Mouse (Mus musculus): ENCODE results near the gene Glrx. TPM values are rescaled to one million over a fixed set of nuclear protein-coding genes. Genes with fewer than 3 reads are reported as not detected.

Gene Glrx
- polyA plus RNA-seq, 1 experiment from 2014 or later, result 30.1 TPM

DNA sequence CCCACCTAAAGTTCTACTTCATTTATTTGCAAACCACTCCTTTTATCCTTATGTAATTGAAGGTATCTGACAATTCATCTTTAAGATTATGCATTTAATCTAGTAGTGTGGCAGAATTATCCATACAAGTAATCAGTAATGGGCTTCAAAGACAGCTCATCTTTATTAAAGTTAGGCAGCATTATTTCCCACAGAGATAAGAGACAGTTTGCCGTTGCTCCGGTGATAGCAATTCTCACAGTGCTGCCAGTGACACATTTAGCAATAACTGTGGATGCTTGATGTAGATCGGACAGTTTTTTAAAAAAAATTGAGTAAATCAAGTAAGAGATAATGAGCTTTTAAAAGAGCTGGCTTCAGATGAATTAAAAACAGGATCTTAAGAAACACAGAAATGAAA is 52.6 kb downstream of the Glrx start:
- H3K9ac ChIP-seq (ENCODE audit: low read depth, low read length), result no peak overlapping the region
- DNase-seq (ENCODE audit: low spot score) (no peak), ATAC-seq (replicated peaks; ENCODE audit: low FRiP score) (no peak)
- H3K4me3 ChIP-seq (ENCODE audit: low read depth, low read length), result no peak overlapping the region
- no peak overlapping the region for H3K27ac ChIP-seq (ENCODE audit: low read depth, low read length)
- H3K27me3 ChIP-seq (replicated peaks; ENCODE audit: control insufficient read depth, insufficient read depth, low read length), result no peaks in the 10 kb centered on the region
- H3K4me1 ChIP-seq (replicated peaks; ENCODE audit: control insufficient read depth, insufficient read depth, low read length), result no peaks in the 10 kb centered on the region
- 67% methylated on average over 3 of the region's 3 CpGs for WGBS
- peaks cover 5% of the 10 kb centered on the region; the same call in 1 of the 2 replicates for H3K36me3 ChIP-seq (ENCODE audit: control insufficient read depth, insufficient read depth, low read length)
- H3K4me2 ChIP-seq, result no peak overlapping the region
- H3K9me3 ChIP-seq (ENCODE audit: control insufficient read depth, low read length), result no peaks in the 10 kb centered on the region

DNA sequence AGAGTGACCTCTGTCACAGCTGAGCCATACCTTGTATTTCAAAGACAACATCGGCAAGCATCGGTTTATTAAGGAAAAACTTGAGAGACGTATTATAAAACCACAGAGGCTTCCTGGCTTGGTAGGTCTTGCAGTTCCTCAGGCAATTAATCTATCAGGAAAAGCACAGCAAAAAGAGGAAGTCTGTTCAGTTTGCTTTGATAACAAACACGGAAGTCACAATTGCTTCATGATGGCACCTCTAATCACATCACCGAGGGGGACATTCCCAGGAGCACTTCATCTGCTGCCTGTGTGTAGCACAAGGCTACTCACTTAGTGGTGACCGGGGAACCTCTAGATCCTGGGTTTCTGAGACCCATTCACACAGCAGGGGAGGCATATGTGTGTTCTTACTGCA is 53.2 kb downstream of the Glrx start:
- no peak overlapping the region for H3K4me2 ChIP-seq
- H3K9me3 ChIP-seq (ENCODE audit: control insufficient read depth, low read length), result no peaks in the 10 kb centered on the region
- H3K27ac ChIP-seq (ENCODE audit: low read depth, low read length), result no peak overlapping the region
- peaks cover 5% of the 10 kb centered on the region; the same call in 1 of the 2 replicates for H3K36me3 ChIP-seq (ENCODE audit: control insufficient read depth, insufficient read depth, low read length)
- DNase-seq (ENCODE audit: low spot score), result no peak
- no peaks in the 10 kb centered on the region for H3K4me1 ChIP-seq (replicated peaks; ENCODE audit: control insufficient read depth, insufficient read depth, low read length)
- H3K27me3 ChIP-seq (replicated peaks; ENCODE audit: control insufficient read depth, insufficient read depth, low read length), result no peaks in the 10 kb centered on the region
- ATAC-seq (replicated peaks; ENCODE audit: low FRiP score), result 0 out of 2 replicates have a peak, but pooled peaks have one; percentile 20
- no peak overlapping the region for H3K4me3 ChIP-seq (ENCODE audit: low read depth, low read length)
- no peak overlapping the region for H3K9ac ChIP-seq (ENCODE audit: low read depth, low read length)
- WGBS, result 41% methylated on average over 6 of the region's 6 CpGs

Other genes starting within 250 kb of the Glrx start
- 40.4 and 44.8 TPM in 2 replicates for gene Ell2, start 133.1 kb upstream of the Glrx start, polyA plus RNA-seq (2014; fragmentation: Nextera tagmentation; extraction: Ambion mirVana)
- gene Rhobtb3, start 104.1 kb downstream of the Glrx start, polyA plus RNA-seq (2014; fragmentation: Nextera tagmentation; extraction: Ambion mirVana), result 18.7 and 19.2 TPM in 2 replicates
- gene Spata9, start 127.3 kb downstream of the Glrx start, polyA plus RNA-seq (2014; fragmentation: Nextera tagmentation; extraction: Ambion mirVana), result 0.52 and 0.53 TPM in 2 replicates
- 183 and 193 TPM in 2 replicates for gene Rfesd, start 178.9 kb downstream of the Glrx start, polyA plus RNA-seq (2014; fragmentation: Nextera tagmentation; extraction: Ambion mirVana)
- gene Gpr150, start 217.1 kb downstream of the Glrx start, polyA plus RNA-seq (2014; fragmentation: Nextera tagmentation; extraction: Ambion mirVana), result 2.9 and 3.6 TPM in 2 replicates